Mouse (Mus musculus): ENCODE data around the gene Uhrf2. TPM values are rescaled to one million over a fixed set of nuclear protein-coding genes. Genes with fewer than 3 reads are reported as not detected.

Gene Uhrf2
- polyA plus RNA-seq, 1 experiment = 17.2 TPM

GRCm38 (mm10) chr19:30035361-30035760 is 5.0 kb downstream of the Uhrf2 start:
- Histone ChIP-seq H3K79me2 (ENCODE audit: control insufficient read depth, insufficient read depth) (peaks cover 93% of the 10 kb centered on the region), H3K4me2 (ENCODE audit: low read depth) (no peak overlapping the region), H3ac (ENCODE audit: control insufficient read depth, insufficient read length) (no peak overlapping the region), H3K4me3 (no peak overlapping the region), H3K27me3 (ENCODE audit: control insufficient read depth, insufficient read depth, insufficient read length) (no peaks in the 10 kb centered on the region), H3K36me3 (ENCODE audit: control insufficient read depth, insufficient read depth) (no peaks in the 10 kb centered on the region)
- no peak for TF ChIP-seq E2F4 (IDR thresholded peaks at IDR 0.05; ENCODE audit: insufficient read depth)
- no peak for TF ChIP-seq MAX (IDR thresholded peaks at IDR 0.05; ENCODE audit: low read depth)
- no peak for TF ChIP-seq SRF (IDR thresholded peaks at IDR 0.05; ENCODE audit: control insufficient read depth, insufficient read length, low read depth)
- no peak for TF ChIP-seq MYOD1 (IDR thresholded peaks at IDR 0.05; ENCODE audit: control insufficient read depth in 1 of 3, insufficient read length in 2 of 3, low read depth in 2 of 3)

GRCm38 (mm10) chr19:30043691-30044090 is 13.4 kb downstream of the Uhrf2 start:
- TF ChIP-seq TCF3 (IDR thresholded peaks at IDR 0.05; ENCODE audit: insufficient read length, low read depth) (no peak), TCF12 (IDR thresholded peaks at IDR 0.05; ENCODE audit: insufficient read depth, poor library complexity, severe bottlenecking) (no peak), USF1 (IDR thresholded peaks at IDR 0.05; ENCODE audit: low read depth) (no peak), MYOD1 (IDR thresholded peaks at IDR 0.05; ENCODE audit: control insufficient read depth in 1 of 3, insufficient read length in 2 of 3, low read depth in 2 of 3) (no peak), POLR2AphosphoS2 (IDR thresholded peaks at IDR 0.05; ENCODE audit: insufficient read length, low read depth) (no peak), MYOG (IDR thresholded peaks at IDR 0.05; ENCODE audit: control insufficient read depth in 1 of 3, insufficient read depth in 1 of 3, insufficient read length in 2 of 3, low read depth in 2 of 3) (no peak), SRF (IDR thresholded peaks at IDR 0.05; ENCODE audit: control insufficient read depth, insufficient read length, low read depth) (no peak), MAX (IDR thresholded peaks at IDR 0.05; ENCODE audit: low read depth) (no peak), CEBPB (IDR thresholded peaks at IDR 0.05; ENCODE audit: insufficient read depth, poor library complexity, severe bottlenecking) (no peak), E2F4 (IDR thresholded peaks at IDR 0.05; ENCODE audit: insufficient read depth) (no peak), REST (IDR thresholded peaks at IDR 0.05; ENCODE audit: insufficient read depth, insufficient read length) (no peak), POLR2A (IDR thresholded peaks at IDR 0.05; ENCODE audit: insufficient read length, low read depth) (no peak)
- no peak overlapping the region for H3K4me2 ChIP-seq (ENCODE audit: low read depth)
- H3K27me3 ChIP-seq (ENCODE audit: control insufficient read depth, insufficient read depth, insufficient read length) = no peaks in the 10 kb centered on the region
- no peak overlapping the region for H3K4me3 ChIP-seq
- no peak overlapping the region for H3ac ChIP-seq (ENCODE audit: control insufficient read depth, insufficient read length)
- H3K36me3 ChIP-seq (ENCODE audit: control insufficient read depth, insufficient read depth) = peaks cover 16% of the 10 kb centered on the region
- peaks cover 100% of the 10 kb centered on the region for H3K79me2 ChIP-seq (ENCODE audit: control insufficient read depth, insufficient read depth)

GRCm38 (mm10) chr19:30044630-30045029 is 14.3 kb downstream of the Uhrf2 start:
- H3K4me3 ChIP-seq = no peak overlapping the region
- TF ChIP-seq POLR2AphosphoS2 (IDR thresholded peaks at IDR 0.05; ENCODE audit: insufficient read length, low read depth) = no peak
- TF ChIP-seq MYOD1 (IDR thresholded peaks at IDR 0.05; ENCODE audit: control insufficient read depth in 1 of 3, insufficient read length in 2 of 3, low read depth in 2 of 3) = no peak
- TF ChIP-seq POLR2A (IDR thresholded peaks at IDR 0.05; ENCODE audit: insufficient read length, low read depth) = no peak
- TF ChIP-seq MAX (IDR thresholded peaks at IDR 0.05; ENCODE audit: low read depth) = no peak
- no peak for TF ChIP-seq REST (IDR thresholded peaks at IDR 0.05; ENCODE audit: insufficient read depth, insufficient read length)
- TF ChIP-seq CEBPB (IDR thresholded peaks at IDR 0.05; ENCODE audit: insufficient read depth, poor library complexity, severe bottlenecking) = no peak
- TF ChIP-seq MYOG (IDR thresholded peaks at IDR 0.05; ENCODE audit: control insufficient read depth in 1 of 3, insufficient read depth in 1 of 3, insufficient read length in 2 of 3, low read depth in 2 of 3) = no peak
- TF ChIP-seq TCF3 (IDR thresholded peaks at IDR 0.05; ENCODE audit: insufficient read length, low read depth) = no peak
- no peak for TF ChIP-seq TCF12 (IDR thresholded peaks at IDR 0.05; ENCODE audit: insufficient read depth, poor library complexity, severe bottlenecking)
- no peaks in the 10 kb centered on the region for H3K27me3 ChIP-seq (ENCODE audit: control insufficient read depth, insufficient read depth, insufficient read length)
- H3ac ChIP-seq (ENCODE audit: control insufficient read depth, insufficient read length) = no peak overlapping the region
- H3K36me3 ChIP-seq (ENCODE audit: control insufficient read depth, insufficient read depth) = peaks cover 16% of the 10 kb centered on the region
- H3K4me2 ChIP-seq (ENCODE audit: low read depth) = no peak overlapping the region
- peaks cover 100% of the 10 kb centered on the region for H3K79me2 ChIP-seq (ENCODE audit: control insufficient read depth, insufficient read depth)

- Histone ChIP-seq H3K79me2 (ENCODE audit: control insufficient read depth, insufficient read depth) (peaks cover 100% of the 10 kb centered on the region), H3K36me3 (ENCODE audit: control insufficient read depth, insufficient read depth) (peaks cover 16% of the 10 kb centered on the region), H3K27me3 (ENCODE audit: control insufficient read depth, insufficient read depth, insufficient read length) (no peaks in the 10 kb centered on the region), H3ac (ENCODE audit: control insufficient read depth, insufficient read length) (no peak overlapping the region), H3K4me2 (ENCODE audit: low read depth) (no peak overlapping the region), H3K4me3 (no peak overlapping the region)
- TF ChIP-seq SRF (IDR thresholded peaks at IDR 0.05; ENCODE audit: control insufficient read depth, insufficient read length, low read depth) = no peak
- TF ChIP-seq USF1 (IDR thresholded peaks at IDR 0.05; ENCODE audit: low read depth) = no peak
- TF ChIP-seq POLR2A (IDR thresholded peaks at IDR 0.05; ENCODE audit: insufficient read length, low read depth) = no peak
- no peak for TF ChIP-seq MYOG (IDR thresholded peaks at IDR 0.05; ENCODE audit: control insufficient read depth in 1 of 3, insufficient read depth in 1 of 3, insufficient read length in 2 of 3, low read depth in 2 of 3)
- no peak for TF ChIP-seq REST (IDR thresholded peaks at IDR 0.05; ENCODE audit: insufficient read depth, insufficient read length)
Measured at GRCm38 (mm10) chr19:30045857-30046256, 15.5 kb downstream of the Uhrf2 start.

- no peak overlapping the region for H3K4me3 ChIP-seq
- H3ac ChIP-seq (ENCODE audit: control insufficient read depth, insufficient read length) = no peak overlapping the region
- no peaks in the 10 kb centered on the region for H3K27me3 ChIP-seq (ENCODE audit: control insufficient read depth, insufficient read depth, insufficient read length)
- TF ChIP-seq MAX (IDR thresholded peaks at IDR 0.05; ENCODE audit: low read depth) (no peak), POLR2AphosphoS2 (IDR thresholded peaks at IDR 0.05; ENCODE audit: insufficient read length, low read depth) (no peak), TCF3 (IDR thresholded peaks at IDR 0.05; ENCODE audit: insufficient read length, low read depth) (no peak), E2F4 (IDR thresholded peaks at IDR 0.05; ENCODE audit: insufficient read depth) (no peak), REST (IDR thresholded peaks at IDR 0.05; ENCODE audit: insufficient read depth, insufficient read length) (no peak), CEBPB (IDR thresholded peaks at IDR 0.05; ENCODE audit: insufficient read depth, poor library complexity, severe bottlenecking) (no peak), POLR2A (IDR thresholded peaks at IDR 0.05; ENCODE audit: insufficient read length, low read depth) (no peak)
- H3K4me2 ChIP-seq (ENCODE audit: low read depth) = no peak overlapping the region
- H3K36me3 ChIP-seq (ENCODE audit: control insufficient read depth, insufficient read depth) = no peaks in the 10 kb centered on the region
- H3K79me2 ChIP-seq (ENCODE audit: control insufficient read depth, insufficient read depth) = peaks cover 99% of the 10 kb centered on the region
Measured at GRCm38 (mm10) chr19:30050584-30050983, 20.3 kb downstream of the Uhrf2 start.

Data from myocyte (in vitro differentiated cells).